Mouse (Mus musculus): ENCODE results near the gene Upf2.

DNA sequence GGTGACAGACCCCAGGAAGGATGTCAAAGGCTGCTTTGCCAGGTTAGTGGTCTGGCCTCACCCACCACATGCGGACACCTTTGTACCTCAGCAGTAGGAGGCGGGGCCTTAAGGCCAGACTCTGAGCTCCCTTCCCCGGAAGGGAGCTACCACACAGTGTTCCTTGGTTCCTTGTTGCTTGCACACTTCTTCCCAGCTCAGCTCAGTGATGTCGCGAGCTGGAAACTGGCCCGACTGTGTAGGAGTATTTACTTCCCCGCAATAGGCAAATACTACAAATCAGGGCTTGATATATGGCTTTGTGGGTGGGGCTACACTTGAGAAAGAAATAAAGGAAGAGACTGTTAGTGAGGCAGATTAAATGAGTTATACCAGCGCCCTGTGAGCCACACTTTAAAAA, 129.8 kb downstream of the Upf2 start:
- TF ChIP-seq EP300 (IDR thresholded peaks at IDR 0.05) (no peak), CTCF (IDR thresholded peaks at IDR 0.05) (no peak)

Measured in lung, postnatal 0 days (tissue).